Mouse (Mus musculus): ENCODE results near the gene Cables2.
A peak's percentile ranks its signal among the peaks of the same experiment; 100 is the strongest.

DNA sequence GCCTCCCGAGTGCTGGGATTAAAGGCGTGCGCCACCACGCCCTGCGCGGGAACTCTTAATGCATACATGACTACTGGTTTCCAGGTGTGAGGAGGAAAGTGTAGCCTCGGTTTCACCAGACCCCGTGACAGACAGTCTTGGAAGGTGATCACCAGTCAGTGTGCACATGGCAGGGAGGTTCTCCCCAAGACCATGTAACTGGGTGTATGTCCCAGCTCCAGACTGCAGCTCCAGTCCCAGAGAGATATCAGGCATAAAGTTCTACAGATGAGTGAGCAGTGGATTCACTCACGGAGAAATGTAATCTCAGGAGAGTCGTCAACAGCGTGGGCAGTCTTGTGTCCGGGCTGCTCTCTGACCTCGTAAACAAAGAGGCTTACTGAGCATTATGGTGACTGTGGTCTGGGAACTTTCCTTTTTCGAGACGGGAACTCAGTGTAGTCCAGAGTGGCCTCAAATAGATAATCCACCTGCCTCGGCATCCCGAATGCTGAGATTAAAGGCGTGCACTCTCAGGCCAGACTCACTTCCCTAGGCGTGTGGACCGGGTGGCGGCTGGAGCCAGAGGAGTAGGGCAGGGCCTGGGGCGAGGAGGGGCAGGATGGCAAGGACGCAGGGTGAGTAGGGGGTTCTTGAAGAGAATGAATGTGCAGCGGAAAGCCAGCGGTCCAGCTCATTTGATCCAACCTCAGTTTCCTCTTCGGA lies 16.8 kb downstream of the Cables2 start:
- no peak for TF ChIP-seq CTCF (IDR thresholded peaks at IDR 0.05; ENCODE audit: low read depth)
- 0 out of 2 replicates have a peak, but pooled peaks have one; percentile 12 for TF ChIP-seq EP300 (IDR thresholded peaks at IDR 0.05; ENCODE audit: low read depth)

Data from heart, postnatal 0 days (tissue).